Mouse (Mus musculus) embryonic facial prominence, embryonic 13.5 days (tissue): Measurements from ENCODE around the gene Fjx1. TPM values are rescaled to one million over a fixed set of nuclear protein-coding genes. Genes with fewer than 3 reads are reported as not detected.

Source experiments
- ATAC-seq: fragments of 200-750 bp; cut with Nextera tagmentation; 2 replicates; pipeline ENCODE4 v1.8.0; 2017; ENCODE audit warnings: low read depth; ENCODE audit not compliant: insufficient number of reproducible peaks, insufficient read depth, low FRiP score, low TSS enrichment
- H3K27ac ChIP-seq: fragments of 300-500 bp; sonication (generic); 2 replicates; pipeline ENCODE4 v1.5.1; 2015; ENCODE audit warnings: moderate library complexity, mild to moderate bottlenecking, inconsistent platforms
- H3K27me3 ChIP-seq: fragments of 300-500 bp; sonication (generic); 2 replicates; pipeline ENCODE4 v1.6.1; 2015; ENCODE audit warnings: mild to moderate bottlenecking, inconsistent platforms
- H3K36me3 ChIP-seq: fragments of 300-500 bp; sonication (generic); 2 replicates; pipeline ENCODE4 v1.6.1; 2015; ENCODE audit warnings: mild to moderate bottlenecking, inconsistent platforms
- H3K4me1 ChIP-seq: fragments of 300-500 bp; sonication (generic); 2 replicates; pipeline ENCODE4 v1.6.1; 2015; ENCODE audit warnings: inconsistent platforms
- H3K4me2 ChIP-seq: fragments of 300-500 bp; sonication (generic); 2 replicates; pipeline ENCODE4 v1.6.1; 2015; ENCODE audit warnings: moderate library complexity, mild to moderate bottlenecking, inconsistent platforms
- H3K4me3 ChIP-seq: fragments of 300-500 bp; sonication (generic); 2 replicates; pipeline ENCODE4 v1.5.1; 2015; ENCODE audit warnings: mild to moderate bottlenecking, inconsistent platforms
- H3K9ac ChIP-seq: fragments of 300-500 bp; sonication (generic); 2 replicates; pipeline ENCODE4 v1.6.1; 2015; ENCODE audit warnings: mild to moderate bottlenecking, inconsistent platforms
- H3K9me3 ChIP-seq: fragments of 300-500 bp; sonication (generic); 2 replicates; pipeline ENCODE4 v1.6.1; 2016; ENCODE audit warnings: inconsistent platforms
- WGBS: fragments of 180-500 bp; shearing (Covaris S2); methylation state at CpG from one replicate; pipeline ENCODE4 v1.1.7; 2015; ENCODE audit warnings: mixed read lengths; 5-methylcytosine and 5-hydroxymethylcytosine counted together
- polyA plus RNA-seq: library from polyadenylated mRNA; unstranded; fragments of >200 nt; fragmentation: Nextera tagmentation; extraction: Ambion mirVana; gene quantifications from 2 replicates; pipeline ENCODE4 v1.2.1, GENCODE M21; 2015

The Fjx1 gene
- polyA plus RNA-seq, 1 experiment from 2014 or later = 16.7 TPM

DNA sequence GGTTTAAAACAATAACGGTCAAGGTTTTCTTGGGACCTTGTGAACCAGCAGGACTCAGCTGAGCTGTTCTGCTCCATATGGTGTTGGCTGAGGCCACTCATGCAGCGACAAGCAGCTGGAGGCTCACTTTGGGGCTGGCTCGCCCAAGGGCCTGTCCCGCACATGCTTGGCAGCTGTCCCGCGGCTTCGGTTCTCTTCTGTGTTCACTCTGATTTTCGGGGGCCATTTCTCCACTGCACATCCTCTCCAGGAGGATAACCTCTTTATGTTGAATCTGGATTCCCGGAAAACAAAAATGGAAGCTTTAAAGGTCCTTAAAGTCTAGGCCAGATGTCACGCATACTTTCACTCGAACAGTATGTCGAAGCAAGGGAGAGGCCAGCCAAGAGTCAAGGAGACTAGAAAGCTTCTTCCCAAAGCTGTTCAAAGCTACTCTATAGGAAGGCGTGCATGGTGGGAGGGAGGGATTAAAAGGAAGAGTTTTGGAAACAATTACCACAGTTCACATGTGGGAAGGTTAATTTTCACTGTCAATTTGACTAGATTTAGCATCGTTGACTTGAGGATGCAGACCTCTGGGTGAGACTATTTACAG is 36.1 kb downstream of the Fjx1 start:
- Histone ChIP-seq H3K4me1 (no peaks in the 10 kb centered on the region), H3K27ac (no peak overlapping the region), H3K4me3 (no peak overlapping the region), H3K4me2 (no peak overlapping the region), H3K27me3 (no peaks in the 10 kb centered on the region), H3K36me3 (no peaks in the 10 kb centered on the region), H3K9me3 (no peaks in the 10 kb centered on the region), H3K9ac (no peak overlapping the region)
- WGBS = 73% methylated on average over 14 of the region's 14 CpGs
- no peak for ATAC-seq

GRCm38 (mm10) chr2:102412738-102413137 is 39.6 kb downstream of the Fjx1 start:
- H3K4me3 ChIP-seq = no peak overlapping the region
- ATAC-seq = no peak
- H3K36me3 ChIP-seq = no peaks in the 10 kb centered on the region
- 72% methylated on average over 2 of the region's 2 CpGs for WGBS
- no peak overlapping the region for H3K27ac ChIP-seq
- H3K27me3 ChIP-seq = no peaks in the 10 kb centered on the region
- H3K9me3 ChIP-seq = no peaks in the 10 kb centered on the region
- H3K9ac ChIP-seq = no peak overlapping the region
- H3K4me2 ChIP-seq = no peak overlapping the region
- H3K4me1 ChIP-seq = peaks cover 4% of the 10 kb centered on the region

DNA sequence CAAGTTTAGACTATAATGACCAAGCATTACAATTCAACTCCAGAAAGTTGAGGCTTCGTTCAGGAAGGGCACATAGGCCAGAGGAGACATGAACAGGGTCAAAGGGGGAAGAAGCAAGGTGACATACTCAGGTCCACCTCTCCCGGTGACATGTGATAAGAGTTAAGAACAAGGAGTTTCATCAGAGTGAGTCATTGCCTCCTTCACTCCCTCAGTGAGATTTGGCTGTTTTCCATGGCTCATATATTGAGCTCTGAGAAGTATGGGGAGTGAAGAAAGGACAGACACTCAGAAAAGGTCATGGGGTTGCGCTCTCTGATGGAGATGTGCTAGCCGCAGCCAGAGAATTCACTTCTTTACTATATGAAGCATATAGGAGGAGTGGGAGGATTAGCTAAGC is 41.7 kb downstream of the Fjx1 start:
- Histone ChIP-seq H3K4me1 (peaks cover 14% of the 10 kb centered on the region), H3K4me2 (no peak overlapping the region), H3K9ac (no peak overlapping the region), H3K36me3 (no peaks in the 10 kb centered on the region), H3K9me3 (no peaks in the 10 kb centered on the region), H3K27ac (no peak overlapping the region), H3K4me3 (no peak overlapping the region), H3K27me3 (no peaks in the 10 kb centered on the region)
- no peak for ATAC-seq
- 73% methylated on average over 4 of the region's 4 CpGs for WGBS

- Histone ChIP-seq H3K4me3 (no peak overlapping the region), H3K36me3 (no peaks in the 10 kb centered on the region), H3K9ac (no peak overlapping the region), H3K4me1 (peaks cover 14% of the 10 kb centered on the region), H3K9me3 (no peaks in the 10 kb centered on the region), H3K27ac (no peak overlapping the region), H3K27me3 (no peaks in the 10 kb centered on the region), H3K4me2 (no peak overlapping the region)
- WGBS = 87% methylated on average over 3 of the region's 3 CpGs
- ATAC-seq = no peak
Measured at GRCm38 (mm10) chr2:102409741-102410140, 42.6 kb downstream of the Fjx1 start.

DNA sequence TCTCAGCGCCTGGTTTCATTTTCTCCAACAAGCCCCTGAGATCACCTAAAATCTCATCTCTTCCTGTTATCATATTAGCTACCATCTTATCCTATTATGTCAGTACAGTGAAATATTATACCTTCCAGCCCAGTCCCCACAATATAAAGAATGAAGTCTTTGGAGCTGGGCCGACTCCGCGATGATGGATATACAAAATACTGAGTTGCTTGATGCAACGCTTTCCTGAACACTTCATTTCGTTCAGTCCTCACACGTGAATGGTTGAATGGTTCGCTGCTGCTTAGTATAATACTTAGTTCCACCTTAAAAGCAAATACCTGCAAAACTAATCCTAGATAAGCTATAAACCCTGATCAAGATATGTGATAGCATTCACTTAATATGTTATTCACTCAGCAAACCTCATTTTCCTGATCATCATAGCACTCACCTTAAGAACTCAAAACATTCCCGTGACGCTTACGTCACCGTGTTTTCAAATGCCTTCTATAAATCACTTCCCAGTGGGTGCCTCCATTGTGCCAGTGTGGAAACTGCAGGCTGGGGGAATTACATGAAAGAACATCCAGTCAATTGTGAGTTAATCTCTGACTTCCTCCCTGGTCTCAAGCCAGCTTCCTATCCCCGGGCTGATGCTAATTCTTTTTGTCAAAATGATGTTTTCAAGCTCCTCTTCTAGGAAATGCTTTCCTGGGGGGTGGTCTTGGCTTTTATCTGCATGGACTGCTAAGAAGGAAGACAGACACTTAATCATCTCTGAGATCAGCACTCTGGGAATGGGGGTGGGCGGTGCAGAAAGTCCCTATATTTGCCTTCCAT is 44.7 kb downstream of the Fjx1 start, which contains the start of gene Trim44:
Gene Trim44, minus strand, starts transcription at position 466 of the 822 bp plus-strand sequence.
- Histone ChIP-seq H3K4me3 (no peak within 1 kb of the TSS), H3K36me3 (no peaks in the 10 kb centered on the region), H3K27me3 (no peaks in the 10 kb centered on the region), H3K4me1 (peaks cover 14% of the 10 kb centered on the region), H3K9ac (no peak within 1 kb of the TSS), H3K27ac (no peak within 1 kb of the TSS), H3K9me3 (no peaks in the 10 kb centered on the region), H3K4me2 (peak within 1 kb of the TSS; percentile 44)
- 0 out of 2 replicates have a peak, but pooled peaks have one; percentile 26 for ATAC-seq
- 21% methylated on average over 14 of the region's 14 CpGs for WGBS

DNA sequence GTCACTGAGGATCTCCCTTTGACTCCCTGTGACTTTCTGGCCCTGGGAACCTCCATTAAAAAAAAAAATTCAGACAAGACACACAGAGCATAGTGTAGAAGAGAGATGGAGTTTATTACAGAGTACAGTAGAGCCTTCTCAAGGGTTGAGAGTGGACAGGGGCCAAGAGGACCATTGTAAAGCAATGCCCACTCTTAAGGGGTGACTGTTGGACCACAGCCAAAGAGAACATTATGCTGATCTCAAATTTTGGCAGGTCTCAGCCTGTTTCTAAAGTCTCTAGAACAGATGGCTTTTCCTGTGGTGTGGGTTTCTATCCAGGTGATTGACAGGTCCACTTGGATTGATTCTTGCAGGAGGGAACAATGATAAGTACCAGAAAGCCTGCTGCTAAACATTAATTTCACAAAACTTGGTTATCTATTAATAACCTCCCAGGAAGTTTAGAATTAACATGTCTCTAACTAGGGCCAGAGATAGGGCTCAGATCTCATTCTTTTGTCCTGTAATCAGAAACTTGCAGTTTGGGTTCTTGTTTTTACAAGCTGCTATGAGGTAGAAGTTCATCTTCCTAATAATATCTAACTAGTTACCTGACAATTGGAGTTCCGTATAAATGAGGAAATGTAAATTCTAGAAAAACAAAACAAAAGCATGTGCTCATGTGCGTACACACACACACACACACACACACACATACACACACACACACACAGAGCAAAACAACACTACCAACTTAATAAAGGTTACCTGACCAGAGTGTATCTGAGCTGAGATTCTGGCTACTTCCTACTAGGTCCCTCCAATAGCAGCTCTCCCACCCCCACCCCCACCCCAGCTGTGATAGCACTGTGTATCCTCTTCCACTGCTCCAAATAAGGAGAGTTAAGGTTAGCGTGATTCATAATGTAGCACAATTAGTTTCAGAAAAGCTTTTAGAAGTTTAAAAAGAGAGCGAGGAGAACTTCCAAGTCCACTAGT is 45.7 kb downstream of the Fjx1 start:
- H3K4me1 ChIP-seq = peaks cover 14% of the 10 kb centered on the region
- peak overlapping the region; percentile 44 for H3K4me2 ChIP-seq
- no peaks in the 10 kb centered on the region for H3K9me3 ChIP-seq
- no peaks in the 10 kb centered on the region for H3K36me3 ChIP-seq
- no peak overlapping the region for H3K9ac ChIP-seq
- no peak overlapping the region for H3K4me3 ChIP-seq
- WGBS = 55% methylated on average over 4 of the region's 4 CpGs
- no peaks in the 10 kb centered on the region for H3K27me3 ChIP-seq
- 0 out of 2 replicates have a peak, but pooled peaks have one; percentile 20 for ATAC-seq
- H3K27ac ChIP-seq = no peak overlapping the region

GRCm38 (mm10) chr2:102403982-102404381 is 48.3 kb downstream of the Fjx1 start:
- no peaks in the 10 kb centered on the region for H3K9me3 ChIP-seq
- no peak overlapping the region for H3K27ac ChIP-seq
- H3K27me3 ChIP-seq = no peaks in the 10 kb centered on the region
- no peak overlapping the region for H3K4me2 ChIP-seq
- H3K4me1 ChIP-seq = peaks cover 31% of the 10 kb centered on the region
- no peak for ATAC-seq
- no peak overlapping the region for H3K4me3 ChIP-seq
- no peaks in the 10 kb centered on the region; the same call in 1 of the 2 replicates for H3K36me3 ChIP-seq
- no peak overlapping the region for H3K9ac ChIP-seq
- 81% methylated on average over 5 of the region's 5 CpGs for WGBS

DNA sequence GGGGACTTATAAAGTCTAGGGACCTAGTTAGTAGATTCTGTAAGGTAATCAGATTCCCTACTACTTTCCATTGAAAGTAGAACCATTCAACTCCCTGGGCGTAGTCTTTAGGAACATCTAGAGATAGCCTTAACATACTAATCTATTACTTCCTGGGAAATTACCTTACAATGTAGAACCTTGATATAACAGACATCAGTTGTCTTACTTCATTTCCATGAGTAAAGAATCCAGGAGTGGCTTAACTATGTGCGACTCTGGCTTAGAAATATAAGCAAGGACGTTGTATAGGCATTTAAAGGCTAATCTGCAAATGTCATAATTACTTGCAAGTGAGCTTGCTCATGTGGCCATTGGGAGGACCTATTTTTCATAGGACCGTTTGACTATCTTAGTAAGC is 49.0 kb downstream of the Fjx1 start:
- Histone ChIP-seq H3K4me3 (no peak overlapping the region), H3K9me3 (no peaks in the 10 kb centered on the region), H3K36me3 (no peaks in the 10 kb centered on the region; the same call in 1 of the 2 replicates), H3K27ac (no peak overlapping the region), H3K9ac (no peak overlapping the region), H3K4me1 (peaks cover 31% of the 10 kb centered on the region), H3K4me2 (no peak overlapping the region), H3K27me3 (no peaks in the 10 kb centered on the region)
- ATAC-seq = no peak
- WGBS = 81% methylated on average over 4 of the region's 4 CpGs

DNA sequence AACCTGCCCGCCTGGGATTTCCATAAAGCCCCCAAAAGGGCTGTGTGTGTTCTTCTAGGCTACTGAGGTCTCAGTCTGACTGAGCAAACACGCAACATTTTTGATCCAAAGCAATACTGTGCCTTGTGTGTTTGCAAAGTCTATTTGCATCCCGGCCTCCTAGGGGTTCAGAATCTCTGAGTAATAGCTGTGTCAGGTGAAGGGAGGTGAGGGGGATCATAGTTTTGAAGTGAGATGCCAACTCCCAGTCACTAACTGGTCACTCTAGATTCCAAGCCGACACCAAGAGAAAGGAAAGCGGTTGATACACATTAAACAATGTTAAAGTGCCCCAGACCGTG is 51.0 kb downstream of the Fjx1 start:
- peak; percentile 7; the same call in 1 of the 2 replicates for ATAC-seq
- H3K27ac ChIP-seq = peak overlapping the region; percentile 94
- WGBS = 23% methylated on average over 6 of the region's 6 CpGs

GRCm38 (mm10) chr2:102400605-102401351 is 51.5 kb downstream of the Fjx1 start:
- ATAC-seq = peak; percentile 89
- WGBS = under 1% methylated on average over 91 of the region's 94 CpGs
- peak overlapping the region; percentile 94 for H3K27ac ChIP-seq

More for the DNA sequence above, 51.0 kb downstream of the Fjx1 start:
- H3K4me1 ChIP-seq = peaks cover 17% of the 10 kb centered on the region
- no peaks in the 10 kb centered on the region; the same call in 1 of the 2 replicates for H3K36me3 ChIP-seq
- peak overlapping the region; percentile 75 for H3K4me3 ChIP-seq
- H3K9me3 ChIP-seq = no peaks in the 10 kb centered on the region
- no peaks in the 10 kb centered on the region for H3K27me3 ChIP-seq
- H3K9ac ChIP-seq = peak overlapping the region; percentile 94
- peak overlapping the region; percentile 85 for H3K4me2 ChIP-seq

More at GRCm38 (mm10) chr2:102400605-102401351, 51.5 kb downstream of the Fjx1 start:
- Histone ChIP-seq H3K4me2 (peak overlapping the region; percentile 85), H3K4me3 (peak overlapping the region; percentile 75), H3K36me3 (no peaks in the 10 kb centered on the region; the same call in 1 of the 2 replicates), H3K4me1 (peaks cover 17% of the 10 kb centered on the region), H3K9me3 (no peaks in the 10 kb centered on the region), H3K9ac (peak overlapping the region; percentile 94), H3K27me3 (no peaks in the 10 kb centered on the region)
